Mouse (Mus musculus) gastrocnemius, postnatal 4 days (tissue): ENCODE measurements around the gene Hdac4. TPM values are rescaled to one million over a fixed set of nuclear protein-coding genes. Genes with fewer than 3 reads are reported as not detected.
A peak's percentile ranks its signal among the peaks of the same experiment; 100 is the strongest.

ENCODE experiments used
- DNase-seq, 2 experiments: peaks; one replicate each; pipeline ENCODE4 v3.0.0; 2021 to 2022; ENCODE audit warnings: low spot score in 2 of 2, mixed read lengths in 2 of 2
- total RNA-seq, 2 experiments: library from RNA; stranded (reverse); gene quantifications; 2 replicates each; pipeline ENCODE4 v1.2.3; 2021

The Hdac4 gene
- total RNA-seq, 2 experiments from 2014 or later, result 59.1 to 62.9 TPM

DNA sequence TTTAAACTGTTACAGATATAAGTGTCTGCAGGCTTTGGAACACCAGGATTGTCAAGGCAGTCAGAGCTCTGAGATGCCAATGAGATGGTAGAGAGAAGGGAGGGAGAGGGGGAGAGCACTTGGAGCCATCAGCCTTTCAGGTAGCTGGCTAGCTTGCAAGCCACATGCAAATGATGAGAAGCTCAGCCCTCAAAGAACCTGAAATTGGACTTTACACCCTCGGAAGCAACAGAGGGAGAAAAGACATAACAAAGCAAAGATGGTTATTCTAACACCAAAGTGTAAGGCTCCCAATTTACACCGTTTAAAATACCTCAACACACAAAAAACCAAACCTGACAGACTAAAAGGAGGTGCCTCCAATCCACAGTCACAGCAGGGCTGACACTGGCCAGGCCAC, 63.3 kb downstream of the Hdac4 start:
- no peak for DNase-seq

DNA sequence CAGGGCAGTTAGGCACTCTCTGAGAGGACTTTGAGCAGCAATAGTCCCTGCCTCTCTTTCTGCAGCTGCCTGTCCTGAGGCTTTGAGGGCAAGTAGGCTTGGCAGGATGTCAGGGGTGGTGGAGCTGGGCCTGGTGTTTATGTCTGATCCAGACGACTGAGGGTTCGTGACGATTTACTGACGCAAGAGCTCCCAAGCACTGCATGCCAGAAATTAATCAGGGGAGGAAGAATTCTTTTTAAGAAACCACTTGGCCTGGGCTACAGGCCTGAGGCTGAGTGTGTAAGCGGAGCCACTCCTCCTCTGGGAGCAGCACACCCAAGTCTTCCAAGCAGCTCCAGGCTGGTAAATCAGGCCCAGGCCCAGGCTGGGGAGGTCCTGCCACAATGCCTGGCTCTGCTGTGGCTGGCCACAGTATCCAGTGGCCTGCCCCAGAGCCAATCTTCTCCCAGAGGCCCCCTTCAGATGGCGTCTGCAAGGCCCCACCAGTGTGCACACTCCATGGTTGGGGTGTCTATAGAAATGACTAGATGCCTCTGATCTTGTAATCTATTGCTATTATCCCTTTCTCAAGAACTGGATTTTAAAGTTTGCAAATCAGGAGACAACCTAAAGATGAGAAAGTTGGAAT, 64.9 kb downstream of the Hdac4 start:
- DNase-seq, result peak in 1 of 2 experiments; percentile 76

DNA sequence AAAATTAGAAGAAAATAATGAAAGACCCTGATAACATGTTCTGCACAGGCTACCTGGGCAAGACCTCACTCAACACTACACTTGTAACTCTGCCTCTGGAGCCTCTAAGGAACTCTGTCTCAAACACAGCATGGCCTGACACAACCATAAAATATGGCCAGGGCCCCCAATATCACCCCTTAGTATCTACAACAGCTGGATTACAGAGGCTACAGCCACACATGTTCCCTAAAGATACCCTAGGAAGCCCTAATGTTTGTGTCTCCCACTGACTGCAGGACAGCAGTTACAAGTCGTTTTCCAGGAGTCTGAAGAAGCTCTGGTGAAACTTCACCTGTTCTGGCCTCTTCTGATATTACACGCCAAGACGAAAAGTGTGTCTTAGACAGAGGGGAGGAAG, 65.7 kb downstream of the Hdac4 start:
- no peak for DNase-seq

DNA sequence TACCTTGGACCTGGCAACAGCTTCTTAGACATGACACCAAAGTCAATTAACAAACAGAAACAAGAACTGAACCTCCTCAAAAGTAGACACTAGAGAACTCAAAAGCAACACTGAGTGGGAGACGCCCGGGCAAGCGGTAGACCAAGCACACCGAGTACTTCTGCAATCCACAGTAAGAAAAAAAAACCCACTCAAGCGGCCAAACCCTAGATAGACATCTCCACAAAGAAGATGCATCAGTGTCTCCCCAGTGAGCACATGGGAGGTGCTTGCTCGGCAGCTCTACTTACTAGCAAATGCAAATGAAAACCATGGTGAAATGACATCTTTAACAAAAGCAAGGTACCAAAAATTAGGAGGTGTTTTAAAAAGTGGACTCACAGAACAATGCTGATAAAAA, 67.7 kb downstream of the Hdac4 start:
- DNase-seq, result no peak

DNA sequence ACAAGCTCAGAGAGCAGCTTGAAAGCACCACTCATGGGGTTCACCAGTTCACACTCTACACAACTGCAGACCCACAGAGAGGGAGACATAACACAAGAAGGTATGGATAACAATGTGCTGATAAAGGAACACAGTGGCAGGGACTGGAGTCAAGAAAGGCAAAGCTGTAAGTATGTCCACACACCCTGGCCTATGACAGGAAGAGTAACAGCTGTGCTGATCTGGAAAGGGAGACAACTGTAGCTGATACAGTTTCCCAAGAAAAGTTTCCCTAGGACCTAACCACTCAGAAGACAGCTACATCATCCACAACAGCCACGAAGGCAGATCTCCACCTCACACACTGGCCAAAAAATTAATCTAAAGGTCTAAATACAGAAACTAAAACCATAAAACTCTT, 68.1 kb downstream of the Hdac4 start:
- DNase-seq, result no peak

DNA sequence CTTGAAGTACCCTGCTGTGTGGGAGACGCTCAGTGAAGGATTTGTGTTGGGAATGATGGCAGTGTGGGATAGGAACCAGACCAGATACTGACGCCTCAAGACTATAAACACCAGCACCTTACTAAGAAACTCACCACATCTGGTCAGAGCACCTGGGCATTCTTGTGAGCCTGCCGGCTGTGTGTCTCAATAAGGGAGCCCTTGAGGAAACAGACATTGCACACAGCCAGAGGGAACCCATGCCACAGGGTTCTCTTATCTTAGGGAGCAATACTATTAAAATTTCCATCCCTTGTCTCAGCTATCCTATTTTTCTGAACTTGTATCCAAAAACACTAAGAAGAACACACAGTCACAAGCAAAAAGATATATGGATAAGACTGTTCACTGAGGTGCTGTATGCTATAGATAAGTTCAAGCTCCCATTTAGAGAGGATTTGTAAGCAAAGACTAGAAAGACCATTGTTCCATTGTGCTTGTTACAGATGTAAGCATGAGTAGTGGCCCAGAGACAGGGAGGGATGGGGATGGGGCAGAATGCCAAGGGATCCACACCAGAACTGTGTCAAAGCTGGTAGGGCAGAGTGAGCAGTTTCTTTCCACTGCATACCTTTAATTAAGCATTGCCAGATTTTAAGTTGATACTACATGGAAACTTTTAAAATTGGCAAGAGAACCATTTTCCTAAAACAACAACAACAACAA, 70.8 kb downstream of the Hdac4 start:
- DNase-seq, result no peak

DNA sequence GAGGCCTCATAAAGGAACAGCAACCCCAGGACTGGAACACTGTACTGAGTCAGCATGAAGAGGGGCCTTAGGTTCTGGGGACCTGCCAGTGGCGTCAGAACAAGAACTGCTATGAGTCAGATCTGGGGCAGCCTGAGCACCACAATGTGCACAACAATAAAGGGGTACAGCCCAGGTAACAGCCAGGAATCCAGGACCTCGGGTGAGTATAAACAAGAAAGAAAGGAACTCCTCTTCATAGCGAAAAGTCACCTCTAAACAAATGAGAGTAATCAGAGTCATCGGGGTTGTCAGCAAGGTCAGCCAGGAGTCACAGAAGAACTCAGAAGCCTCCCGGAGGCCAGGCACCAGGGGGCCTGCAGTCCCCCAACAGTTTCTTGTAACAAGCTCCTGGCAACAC, 76.2 kb downstream of the Hdac4 start:
- no peak for DNase-seq

DNA sequence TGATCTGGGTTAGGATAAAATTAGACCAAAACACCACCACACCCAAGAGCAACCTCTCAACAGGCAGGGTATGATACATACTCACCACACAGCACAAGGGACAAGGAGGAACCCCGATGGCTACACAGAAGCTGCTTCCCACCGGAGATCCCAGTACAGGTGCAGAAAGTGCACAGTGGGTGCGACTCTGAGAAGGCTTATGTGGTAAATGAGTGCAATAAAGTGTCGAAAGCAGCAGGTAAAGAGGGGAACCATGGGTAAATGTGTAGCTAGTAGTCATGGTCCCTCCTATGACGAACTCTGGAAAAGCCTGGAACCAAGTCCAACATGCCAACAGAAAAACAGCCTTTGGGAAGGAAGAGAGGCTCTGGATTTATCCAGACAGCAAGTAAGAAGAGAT, 77.9 kb downstream of the Hdac4 start:
- DNase-seq, result no peak

DNA sequence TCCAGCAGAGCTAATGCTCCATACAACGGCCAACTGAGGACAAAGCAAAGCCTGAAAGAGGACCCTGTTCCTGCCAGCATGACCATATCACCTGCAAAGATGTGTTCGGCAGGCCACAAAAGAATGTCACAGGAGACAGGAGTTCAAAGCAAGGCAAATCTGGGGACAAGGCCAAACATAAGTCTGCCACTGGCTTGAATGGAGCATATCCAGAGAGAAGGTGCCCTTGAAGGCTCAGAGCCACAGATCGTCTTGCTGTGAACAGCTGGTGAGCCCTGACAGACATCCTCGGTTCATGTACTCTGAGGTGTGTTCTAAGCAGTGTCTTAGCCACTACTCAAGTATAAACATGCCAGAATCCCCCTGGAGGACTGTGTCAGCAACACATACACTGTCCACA, 79.3 kb downstream of the Hdac4 start:
- DNase-seq, result no peak

DNA sequence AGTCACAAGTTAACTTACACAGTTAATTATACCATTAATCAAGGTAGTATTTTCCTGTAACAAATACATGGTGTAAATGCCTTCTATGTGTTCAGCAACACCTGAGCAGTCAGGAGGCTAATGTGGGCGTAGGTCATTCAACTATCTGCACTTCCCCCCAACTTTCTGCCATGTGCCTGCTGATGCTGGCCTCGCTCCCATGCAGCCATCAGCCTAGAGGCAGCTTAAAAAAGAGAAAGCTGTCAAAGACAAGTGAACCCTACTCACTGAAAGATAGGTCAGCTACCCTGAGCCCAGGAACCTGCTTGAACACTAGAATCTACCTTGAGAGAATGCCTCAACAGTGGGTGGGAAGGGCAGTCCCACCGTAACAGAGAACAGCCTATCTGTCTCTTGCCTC, 81.4 kb downstream of the Hdac4 start:
- no peak for DNase-seq

DNA sequence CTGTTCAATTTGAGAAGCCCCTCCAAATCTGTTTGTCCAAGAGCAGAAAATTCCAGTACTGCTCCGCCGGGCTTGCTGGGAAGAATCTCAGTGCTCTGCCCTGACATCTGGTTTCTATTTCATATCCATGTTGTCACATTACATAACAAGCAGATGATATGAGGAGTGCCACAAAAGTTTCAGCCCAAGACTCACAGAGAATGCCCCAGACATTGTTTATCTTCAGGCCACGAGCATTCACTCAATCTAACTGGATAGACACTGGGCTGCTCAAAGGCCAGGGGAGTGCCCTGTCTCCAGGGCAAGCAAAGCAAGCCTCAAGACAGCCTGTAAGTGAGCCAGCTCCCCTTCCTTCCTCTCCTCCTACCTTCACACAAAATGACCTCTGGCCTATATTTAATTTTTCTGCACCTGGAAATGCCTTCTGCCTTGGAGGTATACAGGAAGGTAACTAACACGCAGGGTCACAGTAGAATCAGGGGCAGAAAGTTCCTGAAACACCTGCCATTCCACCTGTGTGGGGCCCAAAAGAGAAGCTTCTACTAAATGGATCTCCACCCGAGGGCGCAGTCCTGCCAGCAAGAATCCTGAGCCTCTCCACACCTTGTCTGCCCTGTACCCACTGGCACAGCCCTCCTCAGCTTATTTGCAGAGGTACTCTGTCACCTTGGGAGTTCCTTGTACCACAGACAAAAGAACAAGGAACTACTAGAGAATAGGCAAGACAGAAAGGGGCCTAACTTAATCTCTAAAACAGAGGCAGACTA, 82.1 kb downstream of the Hdac4 start:
- no peak for DNase-seq

DNA sequence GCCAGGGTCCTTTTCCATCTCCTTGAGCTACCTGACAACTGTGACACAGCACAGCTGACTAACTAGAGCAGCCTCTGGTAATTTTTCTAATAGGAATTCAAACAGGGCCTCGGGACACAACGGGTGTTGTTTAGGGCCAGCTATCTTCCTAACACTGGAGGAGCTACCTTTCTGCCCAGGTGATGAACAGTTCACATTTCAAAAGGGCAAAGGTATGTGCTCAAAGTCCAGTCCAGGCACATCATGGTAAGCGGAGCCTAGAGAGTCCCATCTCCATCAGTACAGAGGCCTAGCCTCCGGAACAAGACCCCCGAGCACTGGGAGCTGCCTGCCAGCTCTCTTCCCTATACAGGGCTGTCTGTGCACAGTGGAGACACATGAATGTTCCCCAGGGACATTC, 82.9 kb downstream of the Hdac4 start:
- no peak for DNase-seq

DNA sequence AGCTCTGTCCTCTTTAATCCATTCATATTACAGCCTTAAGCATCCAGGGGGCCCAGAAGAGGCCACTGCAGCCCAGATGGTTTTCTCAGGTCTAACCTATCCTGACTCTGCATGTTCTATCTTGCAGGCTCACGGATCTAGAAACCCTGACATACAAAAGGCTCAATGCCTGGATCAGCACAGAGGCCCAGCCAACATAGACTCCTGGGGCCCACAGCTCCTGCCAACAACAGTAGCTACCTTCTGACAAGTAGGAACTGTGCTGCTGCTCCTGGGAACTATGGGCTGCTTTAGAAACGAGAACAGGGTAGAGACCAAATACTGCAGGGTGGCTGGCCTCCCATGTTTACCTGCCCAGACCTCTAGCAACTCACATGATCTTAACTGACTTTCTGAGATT, 83.9 kb downstream of the Hdac4 start:
- DNase-seq, result no peak

DNA sequence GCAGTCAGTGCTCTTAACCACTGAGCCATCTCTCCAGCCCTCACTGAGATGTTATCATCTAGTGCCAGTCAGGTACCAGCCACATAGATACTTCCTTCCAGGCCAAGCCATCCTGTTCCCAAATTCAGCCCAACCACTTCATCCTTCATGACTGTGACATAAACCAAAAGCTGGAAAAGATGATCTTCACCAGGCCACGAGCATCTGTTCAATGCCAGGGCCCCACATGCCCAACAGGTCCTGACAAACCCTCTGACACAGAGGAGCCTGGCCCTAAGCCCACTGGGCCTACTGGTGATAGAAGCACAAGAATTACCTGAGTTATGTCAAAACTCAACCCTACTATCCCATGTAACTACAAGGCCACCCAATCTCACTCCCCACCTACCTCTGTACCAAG, 84.5 kb downstream of the Hdac4 start:
- no peak for DNase-seq

DNA sequence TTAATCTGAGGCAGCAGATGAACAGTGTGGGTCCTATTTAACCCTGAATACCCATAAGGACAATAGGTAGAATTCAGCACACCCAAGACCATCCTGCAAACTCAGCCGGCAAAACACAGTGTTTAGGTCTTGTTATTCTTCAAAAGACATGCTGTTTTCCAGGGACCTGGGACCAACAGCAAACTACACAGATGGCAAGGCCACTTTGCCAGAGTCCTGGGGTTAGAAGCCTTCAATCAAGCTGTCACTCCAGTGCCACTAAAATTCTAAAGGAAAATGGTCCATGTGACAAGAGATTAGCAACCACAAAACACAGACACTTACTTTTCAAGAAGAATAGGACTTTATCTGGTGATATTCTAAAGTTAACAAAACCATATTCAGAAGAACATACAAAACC, 86.3 kb downstream of the Hdac4 start:
- DNase-seq, result no peak

DNA sequence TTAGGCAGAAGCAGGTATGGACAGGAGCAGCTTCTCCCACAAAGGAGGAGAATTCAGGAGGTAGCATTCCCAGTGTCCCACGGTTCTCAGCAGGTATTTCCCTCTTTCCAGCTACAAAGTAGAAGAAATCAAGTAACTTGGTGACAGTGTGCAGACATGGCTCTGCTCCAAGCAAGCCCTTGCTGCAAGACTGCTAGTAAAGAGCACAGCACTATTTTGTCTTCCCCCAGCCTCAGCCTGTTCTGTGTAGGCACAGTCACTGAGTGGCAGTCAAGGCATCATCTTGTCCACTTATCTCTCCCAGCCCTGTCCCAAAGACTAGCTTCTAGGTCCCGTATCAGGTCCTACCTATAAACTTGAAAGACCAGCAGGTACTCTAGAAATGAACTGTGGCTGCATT, 86.9 kb downstream of the Hdac4 start:
- DNase-seq, result no peak

DNA sequence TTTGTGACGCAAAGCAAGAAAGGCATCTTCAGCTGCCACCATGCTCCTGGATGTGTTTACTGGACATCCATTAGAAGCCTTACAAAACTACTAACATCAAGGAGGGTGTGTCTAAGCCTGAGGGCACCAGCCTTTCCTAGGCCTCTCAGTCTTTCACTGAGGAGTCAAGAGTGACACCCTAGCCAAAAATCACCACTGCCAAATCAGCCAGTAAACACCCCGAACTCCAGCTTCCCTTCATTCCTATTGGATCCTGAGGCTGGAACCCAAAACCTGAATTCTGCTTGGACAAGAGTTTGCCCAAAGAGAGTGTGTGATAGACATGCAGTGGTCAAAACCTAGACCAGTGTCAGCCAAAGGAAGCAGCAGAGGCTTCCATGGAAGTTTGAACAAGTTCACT, 87.5 kb downstream of the Hdac4 start:
- DNase-seq, result no peak

DNA sequence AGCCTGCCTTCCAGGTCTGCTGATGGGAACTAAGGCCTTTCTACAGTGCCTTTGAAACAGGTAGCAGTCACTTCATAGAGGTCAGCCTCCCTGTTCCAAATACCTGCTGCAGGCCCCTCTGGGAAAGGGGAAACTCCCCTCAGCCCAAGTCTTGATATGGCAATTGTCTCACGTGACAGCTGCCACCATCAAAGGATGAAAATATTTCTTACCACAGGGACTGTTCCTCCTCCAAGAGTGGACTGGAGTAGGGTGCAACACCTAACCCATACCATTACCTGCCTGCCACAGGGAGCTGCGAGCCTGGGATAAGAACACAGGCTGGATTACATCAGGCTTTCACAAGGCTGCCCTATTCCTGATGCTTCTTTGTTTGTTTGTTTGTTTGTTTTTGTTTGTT, 88.0 kb downstream of the Hdac4 start:
- no peak for DNase-seq

DNA sequence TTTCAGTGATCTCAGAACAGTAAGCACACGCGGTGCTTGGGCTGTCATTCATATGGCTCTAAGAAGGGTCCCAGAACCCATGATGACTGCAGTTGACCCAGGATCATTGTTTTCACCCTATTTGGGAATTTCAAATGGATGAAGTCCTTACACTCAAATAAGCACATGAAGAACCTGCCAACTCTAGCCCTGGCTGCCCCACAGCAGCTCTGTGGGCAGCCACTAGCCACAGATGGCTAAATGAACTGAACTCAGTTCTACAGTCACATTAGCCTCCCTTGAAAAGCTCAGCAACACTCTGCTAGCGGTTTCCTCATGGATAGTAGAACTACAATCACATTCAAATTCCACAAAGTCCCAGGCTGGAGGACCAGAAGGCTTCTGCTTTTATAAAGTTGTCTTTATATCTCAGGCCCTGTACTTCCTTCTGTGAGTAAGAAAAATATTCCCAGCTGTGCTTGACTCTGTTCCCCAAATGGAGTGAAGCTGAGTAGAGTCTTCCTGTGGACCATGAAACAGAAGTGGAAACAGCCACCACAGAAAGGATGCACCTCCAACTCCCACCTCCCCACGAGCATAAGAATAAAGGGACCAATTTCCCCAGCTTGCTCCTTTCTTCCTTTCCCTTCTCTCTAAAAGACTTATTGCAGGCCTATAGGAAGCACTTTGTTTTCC, 88.9 kb downstream of the Hdac4 start:
- no peak for DNase-seq

DNA sequence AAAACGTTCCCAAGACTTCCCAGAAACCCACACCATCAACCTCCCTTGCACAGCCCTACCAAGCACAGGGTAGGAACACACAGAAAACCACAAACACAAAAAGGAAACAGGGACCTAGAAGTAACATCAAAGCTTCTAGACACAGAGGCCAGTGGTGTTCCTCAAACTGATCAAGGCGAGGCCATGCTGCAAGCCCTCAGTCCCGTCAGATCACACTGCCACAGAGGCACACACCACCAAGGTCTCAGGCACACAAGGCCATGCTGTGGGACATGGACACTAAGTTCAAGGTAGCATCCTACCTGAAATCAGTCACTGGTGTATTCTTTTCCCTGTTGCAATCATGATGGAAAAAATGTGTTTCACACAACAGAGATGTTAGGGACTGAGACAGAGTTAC, 90.8 kb downstream of the Hdac4 start:
- DNase-seq, result no peak

DNA sequence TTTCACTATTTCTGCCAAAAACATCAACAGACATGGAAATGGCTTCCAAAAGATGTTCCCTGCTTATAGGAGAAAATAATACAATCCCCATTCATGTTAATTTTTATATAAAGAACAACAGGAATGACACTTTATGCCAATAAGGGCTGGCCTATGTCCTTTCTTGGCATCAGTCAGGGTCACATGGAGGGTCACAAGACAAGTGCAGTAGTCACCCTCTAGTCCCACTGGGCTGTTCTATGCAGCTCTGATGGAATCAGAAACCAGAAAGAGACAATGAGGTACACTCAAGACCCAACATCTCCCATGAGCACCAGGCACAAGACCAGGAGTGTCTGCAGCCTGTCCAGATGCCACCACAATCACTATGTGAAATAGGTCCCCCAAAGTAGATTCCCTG, 91.5 kb downstream of the Hdac4 start:
- no peak for DNase-seq

DNA sequence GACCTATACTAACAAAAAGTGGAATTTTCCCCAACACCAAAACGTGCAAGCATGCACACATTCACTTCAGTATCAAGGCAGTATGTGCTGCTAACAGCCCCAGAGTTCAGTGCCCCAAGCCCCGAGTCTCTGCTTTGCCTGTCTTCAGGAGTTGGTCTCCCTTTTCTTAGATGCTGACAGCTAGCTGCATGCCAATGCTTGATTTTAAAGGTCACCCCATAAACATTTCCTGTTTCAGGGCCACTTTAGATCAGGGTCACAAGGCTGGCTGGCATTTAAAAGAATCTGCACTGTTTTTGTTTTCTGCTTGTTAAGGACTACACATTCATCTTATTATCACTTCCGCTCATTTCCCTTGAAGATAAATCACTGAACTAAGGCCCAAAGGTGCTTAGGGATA, 92.1 kb downstream of the Hdac4 start:
- no peak for DNase-seq
